Mouse (Mus musculus): ENCODE results near the gene Nop2. TPM values are rescaled to one million over a fixed set of nuclear protein-coding genes. Genes with fewer than 3 reads are reported as not detected.
A peak's percentile ranks its signal among the peaks of the same experiment; 100 is the strongest.

The Nop2 gene
- polyA plus RNA-seq, 2 experiments, result 48.5 to 54.2 TPM

DNA sequence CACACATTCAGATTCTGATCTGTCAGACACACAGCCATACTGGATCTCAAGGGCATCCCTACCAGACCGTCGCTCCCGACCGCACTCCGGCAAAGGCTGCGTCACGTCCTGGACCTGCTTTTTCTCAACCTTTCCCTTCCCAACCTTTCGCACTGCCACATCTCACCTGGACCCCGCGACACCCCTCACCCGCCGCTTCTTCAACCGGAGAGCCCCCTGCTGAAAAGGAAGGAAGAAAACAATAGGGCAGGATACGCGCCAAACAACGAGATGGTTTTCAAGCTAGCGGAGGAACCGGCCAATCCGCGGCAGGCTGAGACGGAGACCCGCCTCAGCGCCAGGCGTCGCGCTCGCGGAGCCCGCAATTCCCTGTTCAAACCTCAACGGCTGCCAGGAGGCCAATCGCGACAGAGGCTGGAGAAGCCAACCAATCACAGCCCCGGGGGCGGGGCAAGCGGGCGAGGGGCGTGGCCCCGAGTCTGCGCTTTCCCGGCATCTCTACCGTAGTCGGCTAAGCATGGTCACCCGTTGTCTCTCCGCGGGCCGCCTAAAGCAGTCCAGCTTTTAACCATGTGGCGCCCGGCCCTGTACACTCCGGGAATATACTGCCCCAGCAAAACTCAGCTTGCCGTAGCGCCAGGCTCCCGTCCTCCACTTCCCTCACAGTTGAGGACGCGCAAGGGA, 59.8 kb downstream of the Nop2 start, which contains the start of the genes Ncapd2 and Mrpl51:
Ncapd2 (minus strand) TSS at position 370 of the 684 bp plus-strand sequence.
Mrpl51 (plus strand) TSS at position 470 of the 684 bp plus-strand sequence.
- no peak; the same call in 1 of the 2 replicates for TF ChIP-seq POLR2A (IDR thresholded peaks at IDR 0.05; ENCODE audit: borderline replicate concordance, extremely low read depth, insufficient read depth, insufficient read length)
- Histone ChIP-seq H3K27me3 (ENCODE audit: control insufficient read depth, insufficient read depth, low read length) (no peaks in the 10 kb centered on the region), H3K36me3 (ENCODE audit: control insufficient read depth, insufficient read depth, low read length) (peaks cover 60% of the 10 kb centered on the region), H3K4me1 (ENCODE audit: control insufficient read depth, insufficient read depth, low read length) (peaks cover 8% of the 10 kb centered on the region), H3K4me2 (replicated peaks; ENCODE audit: low read depth, low read length, severe bottlenecking) (peak within 1 kb of the TSS; percentile 65), H3K27ac (replicated peaks; ENCODE audit: low read depth, low read length) (peak within 1 kb of the TSS; percentile 95), H3K9me3 (ENCODE audit: control insufficient read depth, low read length) (no peaks in the 10 kb centered on the region), H3K4me3 (replicated peaks; ENCODE audit: low read length) (peak within 1 kb of the TSS; percentile 61), H3K9ac (ENCODE audit: low read depth, low read length, severe bottlenecking) (peak within 1 kb of the TSS; percentile 75)
- ATAC-seq (ENCODE audit: low FRiP score, low read depth) (peak; percentile 97), DNase-seq (ENCODE audit: low spot score) (peak; percentile 99)
- under 1% methylated on average over 54 of the region's 54 CpGs for WGBS

DNA sequence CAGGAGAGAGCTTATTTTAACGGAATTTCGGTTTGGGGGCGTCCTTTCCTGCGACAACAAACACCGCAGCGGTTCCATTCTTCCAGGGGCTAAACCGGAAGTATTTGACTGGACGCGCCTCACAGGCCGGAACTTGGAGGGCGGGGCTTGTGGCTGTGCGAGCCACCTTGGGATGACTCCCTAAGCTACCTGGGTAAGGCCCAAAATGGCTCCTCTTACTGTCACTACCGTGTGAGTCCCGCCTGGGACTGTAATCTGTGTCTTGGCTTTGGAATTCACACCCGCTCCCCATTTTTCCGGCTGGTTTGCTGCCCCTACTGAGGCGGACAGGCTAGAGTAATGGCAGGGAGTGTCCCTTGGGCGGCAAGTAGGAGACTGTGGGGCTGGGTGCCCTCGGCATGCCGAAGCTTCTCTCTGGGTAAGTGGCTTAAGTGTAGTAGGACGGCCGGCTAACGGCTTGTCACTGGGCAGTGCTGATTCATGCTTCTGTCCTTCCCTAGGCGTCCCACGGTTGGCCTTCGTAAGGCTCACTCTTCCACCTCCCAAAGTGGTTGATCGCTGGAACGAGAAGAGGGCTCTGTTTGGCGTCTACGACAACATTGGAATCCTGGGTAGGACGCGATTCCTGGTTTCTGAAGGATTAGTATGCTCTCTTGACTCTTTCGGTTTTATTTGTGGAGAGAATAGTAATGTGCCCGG, 60.5 kb downstream of the Nop2 start:
- H3K27ac ChIP-seq (replicated peaks; ENCODE audit: low read depth, low read length), result peak overlapping the region; percentile 95
- peak overlapping the region; percentile 61 for H3K4me3 ChIP-seq (replicated peaks; ENCODE audit: low read length)
- H3K4me2 ChIP-seq (replicated peaks; ENCODE audit: low read depth, low read length, severe bottlenecking), result peak overlapping the region; percentile 65
- TF ChIP-seq POLR2A (IDR thresholded peaks at IDR 0.05; ENCODE audit: borderline replicate concordance, extremely low read depth, insufficient read depth, insufficient read length), result 0 out of 2 replicates have a peak, but pooled peaks have one; percentile 19
- no peaks in the 10 kb centered on the region for H3K27me3 ChIP-seq (ENCODE audit: control insufficient read depth, insufficient read depth, low read length)
- H3K9me3 ChIP-seq (ENCODE audit: control insufficient read depth, low read length), result no peaks in the 10 kb centered on the region
- peak overlapping the region; percentile 70 for H3K9ac ChIP-seq (ENCODE audit: low read depth, low read length, severe bottlenecking)
- H3K36me3 ChIP-seq (ENCODE audit: control insufficient read depth, insufficient read depth, low read length), result peaks cover 53% of the 10 kb centered on the region
- H3K4me1 ChIP-seq (ENCODE audit: control insufficient read depth, insufficient read depth, low read length), result peaks cover 8% of the 10 kb centered on the region
- WGBS, result under 1% methylated on average over 34 of the region's 34 CpGs
- peak; percentile 92 for ATAC-seq (ENCODE audit: low FRiP score, low read depth)
- DNase-seq (ENCODE audit: low spot score), result peak; percentile 94

DNA sequence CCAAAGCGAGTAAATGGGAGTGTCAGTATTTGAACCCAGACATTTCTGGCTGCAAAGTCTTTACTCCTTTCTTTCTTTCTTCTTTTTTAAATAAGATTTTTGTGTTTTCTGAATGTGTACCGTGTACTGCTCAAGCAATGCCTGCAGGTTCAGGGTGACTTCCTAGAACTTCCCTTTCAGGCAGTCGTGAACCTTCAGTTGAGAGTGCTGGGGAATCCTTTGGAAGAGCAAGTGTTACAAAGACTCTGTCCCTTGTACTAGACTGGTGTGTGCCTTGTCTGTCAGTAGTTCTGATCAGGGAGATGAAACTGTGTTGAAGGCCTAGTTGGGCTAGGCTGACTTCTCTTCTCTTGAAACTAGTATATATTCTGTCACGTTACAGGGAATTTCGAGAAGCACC, 61.1 kb downstream of the Nop2 start:
- no peak for TF ChIP-seq POLR2A (IDR thresholded peaks at IDR 0.05; ENCODE audit: borderline replicate concordance, extremely low read depth, insufficient read depth, insufficient read length)
- Histone ChIP-seq H3K9ac (ENCODE audit: low read depth, low read length, severe bottlenecking) (peak overlapping the region; percentile 70), H3K4me1 (ENCODE audit: control insufficient read depth, insufficient read depth, low read length) (peaks cover 8% of the 10 kb centered on the region), H3K4me2 (replicated peaks; ENCODE audit: low read depth, low read length, severe bottlenecking) (peak overlapping the region; percentile 65), H3K27ac (replicated peaks; ENCODE audit: low read depth, low read length) (no peak overlapping the region), H3K27me3 (ENCODE audit: control insufficient read depth, insufficient read depth, low read length) (no peaks in the 10 kb centered on the region), H3K36me3 (ENCODE audit: control insufficient read depth, insufficient read depth, low read length) (peaks cover 46% of the 10 kb centered on the region), H3K4me3 (replicated peaks; ENCODE audit: low read length) (peak overlapping the region; percentile 61), H3K9me3 (ENCODE audit: control insufficient read depth, low read length) (no peaks in the 10 kb centered on the region)
- no peak for ATAC-seq (ENCODE audit: low FRiP score, low read depth)
- WGBS, result 43% methylated on average over 5 of the region's 5 CpGs
- DNase-seq (ENCODE audit: low spot score), result no peak

DNA sequence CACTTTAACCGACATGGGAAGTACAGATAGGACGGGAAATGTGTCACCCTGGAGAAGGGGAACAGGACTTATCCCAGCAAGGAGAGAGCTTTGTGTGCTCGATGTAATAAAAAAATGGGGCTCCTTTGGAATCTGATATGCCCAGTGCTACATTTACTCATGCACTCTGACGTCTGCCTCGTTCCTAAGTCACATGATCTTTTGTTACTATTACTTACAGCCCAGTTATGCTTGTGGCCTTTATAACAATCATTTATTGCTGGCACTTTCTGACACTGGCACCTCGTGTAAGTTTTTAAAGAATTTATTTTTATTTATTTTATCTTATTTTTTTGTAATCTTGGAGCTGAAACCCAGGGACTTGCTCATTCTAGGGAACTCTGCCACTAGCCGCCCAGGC, 61.7 kb downstream of the Nop2 start:
- no peak overlapping the region for H3K4me2 ChIP-seq (replicated peaks; ENCODE audit: low read depth, low read length, severe bottlenecking)
- WGBS, result 71% methylated on average over 7 of the region's 7 CpGs

More for the DNA sequence above, 61.7 kb downstream of the Nop2 start:
- no peaks in the 10 kb centered on the region for H3K27me3 ChIP-seq (ENCODE audit: control insufficient read depth, insufficient read depth, low read length)
- no peak overlapping the region for H3K4me3 ChIP-seq (replicated peaks; ENCODE audit: low read length)
- no peaks in the 10 kb centered on the region for H3K9me3 ChIP-seq (ENCODE audit: control insufficient read depth, low read length)
- peaks cover 8% of the 10 kb centered on the region for H3K4me1 ChIP-seq (ENCODE audit: control insufficient read depth, insufficient read depth, low read length)
- DNase-seq (ENCODE audit: low spot score) (no peak), ATAC-seq (ENCODE audit: low FRiP score, low read depth) (no peak)
- H3K36me3 ChIP-seq (ENCODE audit: control insufficient read depth, insufficient read depth, low read length), result peaks cover 41% of the 10 kb centered on the region
- TF ChIP-seq POLR2A (IDR thresholded peaks at IDR 0.05; ENCODE audit: borderline replicate concordance, extremely low read depth, insufficient read depth, insufficient read length), result no peak
- H3K9ac ChIP-seq (ENCODE audit: low read depth, low read length, severe bottlenecking), result no peak overlapping the region
- no peak overlapping the region for H3K27ac ChIP-seq (replicated peaks; ENCODE audit: low read depth, low read length)

Small RNA genes within 50 kb of the gene (microRNA-seq; reads per million reads assigned to microRNA genes)
- not detected for gene Mir7045

Other genes with a start within 250 kb of the Nop2 start
- gene Cd4, start 243.7 kb upstream of the Nop2 start, polyA plus RNA-seq (2012; rRNA removed), result 0.23 and 0.26 TPM in 2 replicates
- 0.10 and 0.51 TPM in 2 replicates for gene Cd4, start 243.7 kb upstream of the Nop2 start, polyA plus RNA-seq (2014; fragmentation: Nextera tagmentation; extraction: Ambion mirVana)
- gene Lag3, start 220.2 kb upstream of the Nop2 start, polyA plus RNA-seq (2012; rRNA removed), result 2.3 and 3.2 TPM in 2 replicates
- gene Lag3, start 220.2 kb upstream of the Nop2 start, polyA plus RNA-seq (2014; fragmentation: Nextera tagmentation; extraction: Ambion mirVana), result 2.0 and 2.6 TPM in 2 replicates
- 1,126 and 1,778 TPM in 2 replicates for gene Ptms, start 211.8 kb upstream of the Nop2 start, polyA plus RNA-seq (2012; rRNA removed)
- gene Ptms, start 211.8 kb upstream of the Nop2 start, polyA plus RNA-seq (2014; fragmentation: Nextera tagmentation; extraction: Ambion mirVana), result 306 and 353 TPM in 2 replicates
- gene Mlf2, start 200.5 kb upstream of the Nop2 start, polyA plus RNA-seq (2012; rRNA removed), result 407 and 471 TPM in 2 replicates
- 355 and 380 TPM in 2 replicates for gene Mlf2, start 200.5 kb upstream of the Nop2 start, polyA plus RNA-seq (2014; fragmentation: Nextera tagmentation; extraction: Ambion mirVana)
- gene Cops7a, start 166.4 kb upstream of the Nop2 start, polyA plus RNA-seq (2012; rRNA removed), result 215 and 251 TPM in 2 replicates
- gene Cops7a, start 166.4 kb upstream of the Nop2 start, polyA plus RNA-seq (2014; fragmentation: Nextera tagmentation; extraction: Ambion mirVana), result 137 and 144 TPM in 2 replicates
- 35.2 and 44.6 TPM in 2 replicates for gene Pianp, start 135.2 kb upstream of the Nop2 start, polyA plus RNA-seq (2012; rRNA removed)
- gene Pianp, start 135.2 kb upstream of the Nop2 start, polyA plus RNA-seq (2014; fragmentation: Nextera tagmentation; extraction: Ambion mirVana), result 20.0 and 20.3 TPM in 2 replicates
- gene Zfp384, start 122.8 kb upstream of the Nop2 start, polyA plus RNA-seq (2012; rRNA removed), result 103 and 130 TPM in 2 replicates
- gene Zfp384, start 122.8 kb upstream of the Nop2 start, polyA plus RNA-seq (2014; fragmentation: Nextera tagmentation; extraction: Ambion mirVana), result 12.4 and 14.6 TPM in 2 replicates
- 143 TPM in 2 replicates for gene Ing4, start 92.1 kb upstream of the Nop2 start, polyA plus RNA-seq (2012; rRNA removed)
- gene Ing4, start 92.1 kb upstream of the Nop2 start, polyA plus RNA-seq (2014; fragmentation: Nextera tagmentation; extraction: Ambion mirVana), result 122 and 131 TPM in 2 replicates
- 28.9 and 31.3 TPM in 2 replicates for gene Acrbp, start 82.2 kb upstream of the Nop2 start, polyA plus RNA-seq (2012; rRNA removed)
- 9.4 and 13.9 TPM in 2 replicates for gene Acrbp, start 82.2 kb upstream of the Nop2 start, polyA plus RNA-seq (2014; fragmentation: Nextera tagmentation; extraction: Ambion mirVana)
- gene Lpar5, start 64.0 kb upstream of the Nop2 start, polyA plus RNA-seq (2012; rRNA removed), result 3.9 and 5.0 TPM in 2 replicates
- 2.5 and 4.0 TPM in 2 replicates for gene Lpar5, start 64.0 kb upstream of the Nop2 start, polyA plus RNA-seq (2014; fragmentation: Nextera tagmentation; extraction: Ambion mirVana)
- gene Chd4, start 35.9 kb upstream of the Nop2 start, polyA plus RNA-seq (2012; rRNA removed), result 75.0 and 89.7 TPM in 2 replicates
- gene Chd4, start 35.9 kb upstream of the Nop2 start, polyA plus RNA-seq (2014; fragmentation: Nextera tagmentation; extraction: Ambion mirVana), result 78.6 and 81.8 TPM in 2 replicates
- gene Iffo1, start 13.3 kb downstream of the Nop2 start, polyA plus RNA-seq (2012; rRNA removed), result 64.7 and 78.6 TPM in 2 replicates
- gene Iffo1, start 13.3 kb downstream of the Nop2 start, polyA plus RNA-seq (2014; fragmentation: Nextera tagmentation; extraction: Ambion mirVana), result 25.9 and 34.1 TPM in 2 replicates
- 3,758 and 4,454 TPM in 2 replicates for gene Gapdh, start 34.6 kb downstream of the Nop2 start, polyA plus RNA-seq (2012; rRNA removed)
- 1,656 and 1,691 TPM in 2 replicates for gene Gapdh, start 34.6 kb downstream of the Nop2 start, polyA plus RNA-seq (2014; fragmentation: Nextera tagmentation; extraction: Ambion mirVana)
- gene Ncapd2, start 59.8 kb downstream of the Nop2 start, polyA plus RNA-seq (2012; rRNA removed), result 250 and 270 TPM in 2 replicates
- gene Ncapd2, start 59.8 kb downstream of the Nop2 start, polyA plus RNA-seq (2014; fragmentation: Nextera tagmentation; extraction: Ambion mirVana), result 82.9 and 96.9 TPM in 2 replicates
- gene Mrpl51, start 59.9 kb downstream of the Nop2 start, polyA plus RNA-seq (2012; rRNA removed), result 56.5 and 75.0 TPM in 2 replicates
- 189 and 199 TPM in 2 replicates for gene Mrpl51, start 59.9 kb downstream of the Nop2 start, polyA plus RNA-seq (2014; fragmentation: Nextera tagmentation; extraction: Ambion mirVana)
- 14.7 and 16.2 TPM in 2 replicates for gene Vamp1, start 83.6 kb downstream of the Nop2 start, polyA plus RNA-seq (2012; rRNA removed)
- 2.4 and 2.6 TPM in 2 replicates for gene Vamp1, start 83.6 kb downstream of the Nop2 start, polyA plus RNA-seq (2014; fragmentation: Nextera tagmentation; extraction: Ambion mirVana)
- gene Tapbpl, start 100.0 kb downstream of the Nop2 start, polyA plus RNA-seq (2012; rRNA removed), result 2.7 and 2.8 TPM in 2 replicates
- gene Tapbpl, start 100.0 kb downstream of the Nop2 start, polyA plus RNA-seq (2014; fragmentation: Nextera tagmentation; extraction: Ambion mirVana), result 3.4 and 3.7 TPM in 2 replicates
- gene Cd27, start 105.1 kb downstream of the Nop2 start, polyA plus RNA-seq (2012; rRNA removed), result 0.22 and 0.50 TPM in 2 replicates
- 1.3 and 1.5 TPM in 2 replicates for gene Cd27, start 105.1 kb downstream of the Nop2 start, polyA plus RNA-seq (2014; fragmentation: Nextera tagmentation; extraction: Ambion mirVana)
- 0.45 and 0.47 TPM in 2 replicates for gene Tuba3a, start 154.1 kb downstream of the Nop2 start, polyA plus RNA-seq (2012; rRNA removed)
- gene Tuba3a, start 154.1 kb downstream of the Nop2 start, polyA plus RNA-seq (2014; fragmentation: Nextera tagmentation; extraction: Ambion mirVana), result 0.30 TPM in 1 of 2 replicates, not detected in the other
- 52.7 and 68.8 TPM in 2 replicates for gene Ltbr, start 182.0 kb downstream of the Nop2 start, polyA plus RNA-seq (2012; rRNA removed)
- gene Ltbr, start 182.0 kb downstream of the Nop2 start, polyA plus RNA-seq (2014; fragmentation: Nextera tagmentation; extraction: Ambion mirVana), result 45.8 and 51.1 TPM in 2 replicates
- 2.5 and 2.9 TPM in 2 replicates for gene Scnn1a, start 188.8 kb downstream of the Nop2 start, polyA plus RNA-seq (2012; rRNA removed)
- 1.8 and 1.9 TPM in 2 replicates for gene Scnn1a, start 188.8 kb downstream of the Nop2 start, polyA plus RNA-seq (2014; fragmentation: Nextera tagmentation; extraction: Ambion mirVana)
- gene Tnfrsf1a, start 217.5 kb downstream of the Nop2 start, polyA plus RNA-seq (2012; rRNA removed), result 88.8 and 106 TPM in 2 replicates
- 85.6 and 87.8 TPM in 2 replicates for gene Tnfrsf1a, start 217.5 kb downstream of the Nop2 start, polyA plus RNA-seq (2014; fragmentation: Nextera tagmentation; extraction: Ambion mirVana)
- 1.2 and 1.3 TPM in 2 replicates for gene Plekhg6, start 248.9 kb downstream of the Nop2 start, polyA plus RNA-seq (2012; rRNA removed)
- 1.6 and 1.8 TPM in 2 replicates for gene Plekhg6, start 248.9 kb downstream of the Nop2 start, polyA plus RNA-seq (2014; fragmentation: Nextera tagmentation; extraction: Ambion mirVana)

Measured in limb, embryonic 14.5 days (tissue).